Mouse (Mus musculus): ENCODE measurements at regions not wholly inside any gene's neighbourhood (a gene's known extent, or its start where the extent isn't known, plus 50 kb on each side); places are given as distances from the start of the nearest gene placed in this dataset.

DNA sequence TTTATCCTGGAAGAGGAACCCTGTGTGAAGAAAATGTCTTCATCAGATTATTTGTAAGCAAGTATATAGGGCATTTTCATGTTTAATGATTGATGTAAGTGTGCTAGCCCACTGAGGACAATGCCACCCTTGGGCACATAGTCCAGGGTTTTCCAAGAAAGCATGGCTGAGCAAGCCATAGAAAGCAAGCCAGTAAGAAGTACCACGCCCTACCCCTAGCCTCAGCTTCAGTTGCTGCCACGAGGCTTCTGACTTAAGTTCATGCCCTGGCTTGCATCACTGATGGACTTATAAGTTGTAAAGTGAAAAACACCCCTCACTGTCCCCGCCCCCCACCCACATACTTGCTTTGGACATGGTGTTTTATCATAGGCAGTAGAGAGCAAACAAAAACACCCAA, 342.0 kb downstream of the Ptprc start:
- Histone ChIP-seq H3K27me3 (ENCODE audit: control insufficient read depth, insufficient read depth, low read length) (no peaks in the 10 kb centered on the region), H3K9me3 (ENCODE audit: control insufficient read depth, low read length) (no peaks in the 10 kb centered on the region), H3K9ac (ENCODE audit: low read depth, low read length) (no peak overlapping the region), H3K27ac (ENCODE audit: low read depth, low read length) (no peak overlapping the region), H3K4me2 (replicated peaks; ENCODE audit: low read depth, low read length) (no peak overlapping the region), H3K4me3 (ENCODE audit: low read depth, low read length) (no peak overlapping the region), H3K36me3 (ENCODE audit: control insufficient read depth, insufficient read depth, low read length) (no peaks in the 10 kb centered on the region), H3K4me1 (replicated peaks; ENCODE audit: control insufficient read depth, insufficient read depth, low read length) (no peaks in the 10 kb centered on the region)
- DNase-seq (ENCODE audit: low spot score) (no peak), ATAC-seq (ENCODE audit: low FRiP score) (no peak)
- 76% methylated on average over 3 of the region's 3 CpGs for WGBS

DNA sequence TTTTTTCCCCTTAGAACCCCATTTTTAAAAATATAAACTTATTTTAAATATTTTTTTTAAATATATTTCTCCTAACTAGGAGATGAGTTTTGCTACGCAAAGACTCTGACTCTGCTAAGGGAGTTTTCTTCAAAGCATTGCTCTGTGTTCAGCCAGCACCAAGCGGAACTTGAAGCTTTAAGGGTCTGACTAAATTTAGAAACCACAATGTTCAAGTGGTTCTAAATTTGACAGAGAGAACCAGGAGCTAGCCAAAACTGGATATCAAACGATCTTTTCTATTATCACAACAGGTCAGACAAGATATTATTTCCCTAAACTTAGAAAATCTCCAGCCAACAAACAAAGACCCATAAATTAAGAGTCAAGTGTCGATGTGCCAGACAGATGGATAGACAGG, 344.2 kb downstream of the Ptprc start:
- no peak overlapping the region for H3K4me3 ChIP-seq (ENCODE audit: low read depth, low read length)
- no peaks in the 10 kb centered on the region for H3K4me1 ChIP-seq (replicated peaks; ENCODE audit: control insufficient read depth, insufficient read depth, low read length)
- no peaks in the 10 kb centered on the region for H3K9me3 ChIP-seq (ENCODE audit: control insufficient read depth, low read length)
- DNase-seq (ENCODE audit: low spot score) (no peak), ATAC-seq (ENCODE audit: low FRiP score) (no peak)
- H3K36me3 ChIP-seq (ENCODE audit: control insufficient read depth, insufficient read depth, low read length) = no peaks in the 10 kb centered on the region
- no peak overlapping the region for H3K4me2 ChIP-seq (replicated peaks; ENCODE audit: low read depth, low read length)
- no peaks in the 10 kb centered on the region for H3K27me3 ChIP-seq (ENCODE audit: control insufficient read depth, insufficient read depth, low read length)
- no peak overlapping the region for H3K27ac ChIP-seq (ENCODE audit: low read depth, low read length)
- WGBS = 84% methylated on average over 4 of the region's 4 CpGs
- H3K9ac ChIP-seq (ENCODE audit: low read depth, low read length) = no peak overlapping the region

GRCm38 (mm10) chr1:137827379-137827778, 348.1 kb downstream of the Ptprc start:
- ATAC-seq (ENCODE audit: low FRiP score) (no peak), DNase-seq (ENCODE audit: low spot score) (no peak)
- Histone ChIP-seq H3K4me3 (ENCODE audit: low read depth, low read length) (no peak overlapping the region), H3K4me2 (replicated peaks; ENCODE audit: low read depth, low read length) (no peak overlapping the region), H3K9me3 (ENCODE audit: control insufficient read depth, low read length) (no peaks in the 10 kb centered on the region), H3K36me3 (ENCODE audit: control insufficient read depth, insufficient read depth, low read length) (no peaks in the 10 kb centered on the region), H3K27ac (ENCODE audit: low read depth, low read length) (no peak overlapping the region), H3K27me3 (ENCODE audit: control insufficient read depth, insufficient read depth, low read length) (no peaks in the 10 kb centered on the region), H3K4me1 (replicated peaks; ENCODE audit: control insufficient read depth, insufficient read depth, low read length) (no peaks in the 10 kb centered on the region), H3K9ac (ENCODE audit: low read depth, low read length) (no peak overlapping the region)
- 94% methylated on average over 4 of the region's 4 CpGs for WGBS

GRCm38 (mm10) chr1:137815401-137815888, 360.1 kb downstream of the Ptprc start:
- 93% methylated on average over 4 of the region's 4 CpGs for WGBS
- no peaks in the 10 kb centered on the region for H3K27me3 ChIP-seq (ENCODE audit: control insufficient read depth, insufficient read depth, low read length)
- H3K9me3 ChIP-seq (ENCODE audit: control insufficient read depth, low read length) = no peaks in the 10 kb centered on the region
- no peak overlapping the region for H3K4me3 ChIP-seq (ENCODE audit: low read depth, low read length)
- H3K9ac ChIP-seq (ENCODE audit: low read depth, low read length) = no peak overlapping the region
- no peak for ATAC-seq (ENCODE audit: low FRiP score)
- no peaks in the 10 kb centered on the region for H3K36me3 ChIP-seq (ENCODE audit: control insufficient read depth, insufficient read depth, low read length)
- no peaks in the 10 kb centered on the region for H3K4me1 ChIP-seq (replicated peaks; ENCODE audit: control insufficient read depth, insufficient read depth, low read length)
- no peak for DNase-seq (ENCODE audit: low spot score)
- no peak overlapping the region for H3K4me2 ChIP-seq (replicated peaks; ENCODE audit: low read depth, low read length)
- no peak overlapping the region for H3K27ac ChIP-seq (ENCODE audit: low read depth, low read length)

- no peak overlapping the region for H3K27ac ChIP-seq (ENCODE audit: low read depth, low read length)
- no peak for DNase-seq (ENCODE audit: low spot score)
- H3K36me3 ChIP-seq (ENCODE audit: control insufficient read depth, insufficient read depth, low read length) = no peaks in the 10 kb centered on the region
- no peak overlapping the region for H3K9ac ChIP-seq (ENCODE audit: low read depth, low read length)
- H3K4me2 ChIP-seq (replicated peaks; ENCODE audit: low read depth, low read length) = no peak overlapping the region
- H3K4me3 ChIP-seq (ENCODE audit: low read depth, low read length) = no peak overlapping the region
- ATAC-seq (ENCODE audit: low FRiP score) = no peak
- H3K27me3 ChIP-seq (ENCODE audit: control insufficient read depth, insufficient read depth, low read length) = no peaks in the 10 kb centered on the region
- WGBS = 83% methylated on average over 2 of the region's 2 CpGs
- H3K9me3 ChIP-seq (ENCODE audit: control insufficient read depth, low read length) = no peaks in the 10 kb centered on the region
- H3K4me1 ChIP-seq (replicated peaks; ENCODE audit: control insufficient read depth, insufficient read depth, low read length) = no peaks in the 10 kb centered on the region
Measured at GRCm38 (mm10) chr1:137814556-137814955, 361.0 kb downstream of the Ptprc start.

- H3K4me2 ChIP-seq (replicated peaks; ENCODE audit: low read depth, low read length) = no peak overlapping the region
- no peaks in the 10 kb centered on the region for H3K36me3 ChIP-seq (ENCODE audit: control insufficient read depth, insufficient read depth, low read length)
- H3K4me1 ChIP-seq (replicated peaks; ENCODE audit: control insufficient read depth, insufficient read depth, low read length) = no peaks in the 10 kb centered on the region
- no peak for DNase-seq (ENCODE audit: low spot score)
- no peak overlapping the region for H3K9ac ChIP-seq (ENCODE audit: low read depth, low read length)
- no peaks in the 10 kb centered on the region for H3K27me3 ChIP-seq (ENCODE audit: control insufficient read depth, insufficient read depth, low read length)
- H3K9me3 ChIP-seq (ENCODE audit: control insufficient read depth, low read length) = no peaks in the 10 kb centered on the region
- no peak overlapping the region for H3K4me3 ChIP-seq (ENCODE audit: low read depth, low read length)
- peak; percentile 56; the same call in 1 of the 2 replicates for ATAC-seq (ENCODE audit: low FRiP score)
- no peak overlapping the region for H3K27ac ChIP-seq (ENCODE audit: low read depth, low read length)
- 50% methylated on average over 1 of the region's 1 CpGs for WGBS
Measured at GRCm38 (mm10) chr1:137813716-137814115, 361.8 kb downstream of the Ptprc start.

DNA sequence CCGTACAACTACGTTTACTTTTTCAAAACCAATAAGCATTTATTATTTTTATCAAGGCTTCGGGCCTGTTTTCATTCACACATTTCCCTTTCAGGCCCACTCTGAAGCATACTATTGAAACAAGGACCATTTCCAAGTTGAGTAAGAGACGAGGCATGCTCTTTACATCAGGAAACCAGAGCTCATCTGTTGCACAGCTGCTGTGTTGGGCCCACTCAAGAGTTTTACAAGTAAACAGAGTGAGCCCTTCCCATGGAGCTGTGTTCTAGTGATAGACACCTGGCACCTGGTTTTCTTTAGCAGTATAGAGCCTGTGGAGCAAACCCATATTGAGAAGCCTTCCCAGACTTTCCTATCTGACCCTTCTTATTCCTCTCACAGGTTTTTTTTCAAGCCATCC, 363.5 kb downstream of the Ptprc start:
- ATAC-seq (ENCODE audit: low FRiP score) (no peak), DNase-seq (ENCODE audit: low spot score) (no peak)
- Histone ChIP-seq H3K36me3 (ENCODE audit: control insufficient read depth, insufficient read depth, low read length) (no peaks in the 10 kb centered on the region), H3K27me3 (ENCODE audit: control insufficient read depth, insufficient read depth, low read length) (no peaks in the 10 kb centered on the region), H3K4me2 (replicated peaks; ENCODE audit: low read depth, low read length) (no peak overlapping the region), H3K4me1 (replicated peaks; ENCODE audit: control insufficient read depth, insufficient read depth, low read length) (no peaks in the 10 kb centered on the region), H3K9me3 (ENCODE audit: control insufficient read depth, low read length) (no peaks in the 10 kb centered on the region), H3K9ac (ENCODE audit: low read depth, low read length) (no peak overlapping the region), H3K27ac (ENCODE audit: low read depth, low read length) (no peak overlapping the region), H3K4me3 (ENCODE audit: low read depth, low read length) (no peak overlapping the region)
- WGBS = 89% methylated on average over 4 of the region's 4 CpGs

DNA sequence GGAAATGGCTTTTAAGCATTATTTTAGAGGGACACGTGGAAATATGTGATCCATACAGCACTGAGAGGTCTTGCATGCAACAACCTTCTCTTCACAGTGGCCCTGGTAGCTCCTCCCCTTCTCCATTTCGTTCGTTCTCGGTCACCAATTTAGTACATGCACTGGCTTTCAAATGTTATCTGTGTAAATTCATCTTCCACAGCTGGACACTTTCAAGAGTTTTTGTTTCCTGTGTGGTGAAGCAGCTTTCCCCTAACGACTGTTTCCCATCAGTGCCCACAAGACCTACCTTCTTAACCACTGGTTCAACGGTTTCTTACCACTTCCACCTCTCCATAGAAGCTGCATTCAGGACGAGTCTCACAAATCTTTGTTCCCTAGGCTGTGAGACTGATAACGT, 368.8 kb downstream of the Ptprc start:
- H3K36me3 ChIP-seq (ENCODE audit: control insufficient read depth, insufficient read depth, low read length) = no peaks in the 10 kb centered on the region
- H3K4me2 ChIP-seq (replicated peaks; ENCODE audit: low read depth, low read length) = no peak overlapping the region
- H3K27ac ChIP-seq (ENCODE audit: low read depth, low read length) = no peak overlapping the region
- no peaks in the 10 kb centered on the region for H3K27me3 ChIP-seq (ENCODE audit: control insufficient read depth, insufficient read depth, low read length)
- WGBS = 79% methylated on average over 8 of the region's 8 CpGs
- DNase-seq (ENCODE audit: low spot score) (no peak), ATAC-seq (ENCODE audit: low FRiP score) (no peak)
- no peak overlapping the region for H3K9ac ChIP-seq (ENCODE audit: low read depth, low read length)
- no peaks in the 10 kb centered on the region for H3K9me3 ChIP-seq (ENCODE audit: control insufficient read depth, low read length)
- H3K4me3 ChIP-seq (ENCODE audit: low read depth, low read length) = no peak overlapping the region
- H3K4me1 ChIP-seq (replicated peaks; ENCODE audit: control insufficient read depth, insufficient read depth, low read length) = no peaks in the 10 kb centered on the region

GRCm38 (mm10) chr1:137806252-137806651, 369.3 kb downstream of the Ptprc start:
- Histone ChIP-seq H3K4me3 (ENCODE audit: low read depth, low read length) (no peak overlapping the region), H3K27ac (ENCODE audit: low read depth, low read length) (no peak overlapping the region), H3K9me3 (ENCODE audit: control insufficient read depth, low read length) (no peaks in the 10 kb centered on the region), H3K4me1 (replicated peaks; ENCODE audit: control insufficient read depth, insufficient read depth, low read length) (no peaks in the 10 kb centered on the region), H3K9ac (ENCODE audit: low read depth, low read length) (no peak overlapping the region), H3K27me3 (ENCODE audit: control insufficient read depth, insufficient read depth, low read length) (no peaks in the 10 kb centered on the region), H3K36me3 (ENCODE audit: control insufficient read depth, insufficient read depth, low read length) (no peaks in the 10 kb centered on the region), H3K4me2 (replicated peaks; ENCODE audit: low read depth, low read length) (no peak overlapping the region)
- ATAC-seq (ENCODE audit: low FRiP score) (no peak), DNase-seq (ENCODE audit: low spot score) (no peak)
- WGBS = 91% methylated on average over 8 of the region's 8 CpGs

All from hindbrain, embryonic 11.5 days (tissue).